Mouse (Mus musculus) colon, adult 2 months (tissue): ENCODE measurements around the gene Olfr1326-ps1. TPM values are rescaled to one million over a fixed set of nuclear protein-coding genes. Genes with fewer than 3 reads are reported as not detected.

ENCODE experiments used
- polyA plus RNA-seq: library from polyadenylated mRNA; depleted of rRNA; stranded (reverse); fragments of >200 nt; gene quantifications from 2 replicates; pipeline ENCODE4 v1.2.3, GENCODE M21; 2012; rRNA removed

Gene Olfr1326-ps1
- not detected in 2 replicates for polyA plus RNA-seq

GRCm38 (mm10) chrX:74574788-74575187, at the start of gene Olfr1326-ps1:
Olfr1326-ps1 (minus strand) TSS chrX:74574888.

GRCm38 (mm10) chrX:74592379-74592778, 17.7 kb upstream of the Olfr1326-ps1 start, which contains the start of gene Olfr1325:
Olfr1325 (plus strand) TSS chrX:74592679.

Other genes starting within 250 kb of the Olfr1326-ps1 start
- 13.9 and 16.8 TPM in 2 replicates for gene Plxna3, start 245.8 kb downstream of the Olfr1326-ps1 start, polyA plus RNA-seq
- gene Lage3, start 221.3 kb downstream of the Olfr1326-ps1 start, polyA plus RNA-seq = 35.5 and 37.4 TPM in 2 replicates
- 38.4 and 49.9 TPM in 2 replicates for gene Ubl4a, start 201.7 kb downstream of the Olfr1326-ps1 start, polyA plus RNA-seq
- 19.5 and 23.5 TPM in 2 replicates for gene Slc10a3, start 201.5 kb downstream of the Olfr1326-ps1 start, polyA plus RNA-seq
- gene Fam3a, start 181.6 kb downstream of the Olfr1326-ps1 start, polyA plus RNA-seq = 50.3 and 57.9 TPM in 2 replicates
- gene Ikbkg, start 181.6 kb downstream of the Olfr1326-ps1 start, polyA plus RNA-seq = 11.9 and 17.9 TPM in 2 replicates
- gene G6pdx, start 145.7 kb downstream of the Olfr1326-ps1 start, polyA plus RNA-seq = 25.1 and 31.0 TPM in 2 replicates
- gene Gm6880, start 93.5 kb downstream of the Olfr1326-ps1 start, polyA plus RNA-seq = not detected in 2 replicates
- gene Olfr1325, start 17.8 kb upstream of the Olfr1326-ps1 start, polyA plus RNA-seq = not detected in 2 replicates
- gene Gm5640, start 70.7 kb upstream of the Olfr1326-ps1 start, polyA plus RNA-seq = 0.05 TPM in 1 of 2 replicates, not detected in the other
- gene Gm6890, start 166.0 kb upstream of the Olfr1326-ps1 start, polyA plus RNA-seq = not detected in 2 replicates